Mouse (Mus musculus) C2C12 (cell line): ENCODE measurements at regions not wholly inside any gene's neighbourhood (a gene's known extent, or its start where the extent isn't known, plus 50 kb on each side); places are given as distances from the start of the nearest gene placed in this dataset.

Experiments
- CEBPB ChIP-seq: IDR thresholded peaks from one replicate; pipeline ENCODE4 v1.6.1; 2011; ENCODE audit warnings: low read depth, mild to moderate bottlenecking, control low read depth, moderate library complexity
- CTCF ChIP-seq: IDR thresholded peaks from one replicate; pipeline ENCODE4 v1.5.1; 2011; ENCODE audit not compliant: control insufficient read depth, insufficient read depth, insufficient read length
- MAX ChIP-seq: IDR thresholded peaks from one replicate; pipeline ENCODE4 v1.6.1; 2011; ENCODE audit warnings: mild to moderate bottlenecking, control low read depth
- MYOG ChIP-seq: IDR thresholded peaks from one replicate; pipeline ENCODE4 v1.6.1; 2011; ENCODE audit not compliant: control insufficient read depth, insufficient read length; ENCODE audit errors: extremely low read depth
- USF1 ChIP-seq: IDR thresholded peaks from one replicate; pipeline ENCODE4 v1.6.1; 2011; ENCODE audit warnings: low read depth, mild to moderate bottlenecking, control low read depth, moderate library complexity

- TF ChIP-seq CTCF (no peak), MAX (no peak), USF1 (no peak), MYOG (no peak), CEBPB (no peak)
These were observed 97.1 kb upstream of the Slc45a1 start for GRCm38 (mm10) chr4:150749066-150749465.
